Mouse (Mus musculus) layer of hippocampus, adult 2 months (tissue): ENCODE measurements at regions not wholly inside any gene's neighbourhood (a gene's known extent, or its start where the extent isn't known, plus 50 kb on each side); places are given as distances from the start of the nearest gene placed in this dataset.
"Not testable (repeated sequence)": the region's sequence is repeated elsewhere in the genome, so short reads cannot be mapped to it uniquely, and the experiment has no call there.

Experiments used
- DNase-seq, 2 experiments: peaks; one replicate each; pipeline ENCODE4 v3.0.0; 2022; ENCODE audit warnings: low spot score in 2 of 2
- H3K27ac ChIP-seq: fragments of 200-600 bp; 2 replicates; pipeline ENCODE4 v1.8.1; 2022
- H3K4me3 ChIP-seq: fragments of 200-600 bp; 2 replicates; pipeline ENCODE4 v1.8.1; 2022; ENCODE audit warnings: mild to moderate bottlenecking
- CTCF ChIP-seq: fragments of 200-600 bp; conservative IDR thresholded peaks from 2 replicates; pipeline ENCODE4 v1.8.1; 2022; ENCODE audit warnings: antibody characterized with exemption, mild to moderate bottlenecking, moderate library complexity

GRCm38 (mm10) chr13:61710823-61711222, 140.9 kb upstream of the Cts3 start:
- peak; percentile 36 for TF ChIP-seq CTCF
- not testable (repeated sequence) for H3K4me3 ChIP-seq, H3K27ac ChIP-seq, DNase-seq

- no peak for DNase-seq
- no peak overlapping the region for H3K4me3 ChIP-seq
- no peak overlapping the region for H3K27ac ChIP-seq
- no peak for TF ChIP-seq CTCF
Measured at GRCm38 (mm10) chr13:61665729-61666128, 95.8 kb upstream of the Cts3 start.
